Mouse (Mus musculus): ENCODE measurements at regions not wholly inside any gene's neighbourhood (a gene's known extent, or its start where the extent isn't known, plus 50 kb on each side); places are given as distances from the start of the nearest gene placed in this dataset.

DNA sequence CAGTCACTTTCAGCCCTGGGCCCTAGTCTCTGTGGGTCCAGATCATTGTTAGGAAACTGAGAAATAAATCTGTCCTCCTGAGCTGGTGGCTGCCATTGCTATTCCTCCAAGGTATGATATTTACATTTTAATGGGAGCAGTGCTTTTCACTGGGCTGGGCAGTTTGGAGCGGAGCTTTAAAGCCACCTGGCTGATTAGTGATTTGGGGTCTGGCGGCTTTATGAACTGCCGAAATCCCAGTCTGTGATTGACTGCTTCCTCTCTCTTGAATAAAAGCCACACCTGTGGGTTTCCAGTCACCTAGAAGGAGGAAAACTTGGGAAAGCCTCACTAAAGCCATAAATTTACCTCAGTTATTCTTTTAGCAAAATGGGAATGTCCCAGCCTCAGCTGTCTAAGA, 88.0 kb upstream of the Zeb2 start:
- no peaks in the 10 kb centered on the region for H3K9me3 ChIP-seq (ENCODE audit: low read length)
- no peak overlapping the region for H3K4me2 ChIP-seq (ENCODE audit: low read depth, low read length)
- H3K9ac ChIP-seq (replicated peaks), result no peak overlapping the region
- ATAC-seq (no peak), DNase-seq (no peak)
- no peaks in the 10 kb centered on the region for H3K4me1 ChIP-seq (ENCODE audit: insufficient read depth)
- 77% methylated on average over 3 of the region's 3 CpGs for WGBS (ENCODE audit: insufficient replicate concordance)
- H3K4me3 ChIP-seq (ENCODE audit: low read depth, low read length), result no peak overlapping the region
- no peak for TF ChIP-seq CTCF (IDR thresholded peaks at IDR 0.05; ENCODE audit: low read depth)
- no peak for TF ChIP-seq EP300 (IDR thresholded peaks at IDR 0.05; ENCODE audit: low read depth)
- no peaks in the 10 kb centered on the region for H3K27me3 ChIP-seq (ENCODE audit: insufficient read depth, low read length)
- no peak overlapping the region for H3K27ac ChIP-seq (ENCODE audit: low read depth)
- H3K36me3 ChIP-seq (replicated peaks; ENCODE audit: insufficient read depth, low read length), result no peaks in the 10 kb centered on the region

- no peaks in the 10 kb centered on the region for H3K36me3 ChIP-seq (replicated peaks; ENCODE audit: insufficient read depth, low read length)
- no peak overlapping the region for H3K9ac ChIP-seq (replicated peaks)
- H3K27me3 ChIP-seq (ENCODE audit: insufficient read depth, low read length), result no peaks in the 10 kb centered on the region
- H3K9me3 ChIP-seq (ENCODE audit: low read length), result no peaks in the 10 kb centered on the region
- H3K27ac ChIP-seq (ENCODE audit: low read depth), result 0 out of 2 replicates have a peak overlapping the region, but pooled peaks have one; percentile 12
- no peak overlapping the region for H3K4me3 ChIP-seq (ENCODE audit: low read depth, low read length)
- no peaks in the 10 kb centered on the region for H3K4me1 ChIP-seq (ENCODE audit: insufficient read depth)
- 75% methylated on average over 13 of the region's 13 CpGs for WGBS (ENCODE audit: insufficient replicate concordance)
- DNase-seq, result no peak
- no peak overlapping the region for H3K4me2 ChIP-seq (ENCODE audit: low read depth, low read length)
- TF ChIP-seq EP300 (IDR thresholded peaks at IDR 0.05; ENCODE audit: low read depth) (no peak), CTCF (IDR thresholded peaks at IDR 0.05; ENCODE audit: low read depth) (no peak)
- ATAC-seq, result no peak
These were observed 80.9 kb upstream of the Zeb2 start for GRCm38 (mm10) chr2:45197955-45198631.

DNA sequence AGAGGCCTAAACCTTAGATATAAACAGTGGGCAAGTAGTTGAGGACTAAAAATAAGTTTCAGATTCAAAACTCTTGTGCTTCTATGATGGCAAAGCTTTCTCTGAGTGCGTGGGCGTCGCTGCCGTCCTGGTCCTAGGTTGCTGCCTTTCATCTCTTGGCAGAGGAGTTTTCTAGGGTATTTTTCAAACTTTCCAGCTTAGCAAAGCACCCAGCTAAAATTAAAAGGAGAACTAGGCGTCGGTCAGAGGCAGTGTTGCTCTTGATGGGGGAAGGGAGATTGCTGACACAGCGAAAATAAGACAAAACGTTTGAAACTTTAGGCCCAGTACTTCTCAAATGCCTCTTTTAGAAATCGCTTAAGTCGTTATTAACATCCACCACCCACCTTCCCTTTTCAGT, 80.1 kb upstream of the Zeb2 start:
- Histone ChIP-seq H3K4me1 (ENCODE audit: insufficient read depth) (no peaks in the 10 kb centered on the region), H3K4me2 (ENCODE audit: low read depth, low read length) (no peak overlapping the region), H3K27me3 (ENCODE audit: insufficient read depth, low read length) (no peaks in the 10 kb centered on the region), H3K4me3 (ENCODE audit: low read depth, low read length) (no peak overlapping the region), H3K27ac (ENCODE audit: low read depth) (peak overlapping the region; percentile 60), H3K36me3 (replicated peaks; ENCODE audit: insufficient read depth, low read length) (no peaks in the 10 kb centered on the region), H3K9ac (replicated peaks) (no peak overlapping the region), H3K9me3 (ENCODE audit: low read length) (no peaks in the 10 kb centered on the region)
- TF ChIP-seq CTCF (IDR thresholded peaks at IDR 0.05; ENCODE audit: low read depth), result no peak
- no peak for TF ChIP-seq EP300 (IDR thresholded peaks at IDR 0.05; ENCODE audit: low read depth)
- ATAC-seq (no peak), DNase-seq (no peak)
- WGBS (ENCODE audit: insufficient replicate concordance), result 49% methylated on average over 10 of the region's 10 CpGs

- ATAC-seq (no peak), DNase-seq (no peak)
- Histone ChIP-seq H3K27me3 (ENCODE audit: insufficient read depth, low read length) (no peaks in the 10 kb centered on the region), H3K4me2 (ENCODE audit: low read depth, low read length) (no peak overlapping the region), H3K4me3 (ENCODE audit: low read depth, low read length) (no peak overlapping the region), H3K27ac (ENCODE audit: low read depth) (no peak overlapping the region), H3K9me3 (ENCODE audit: low read length) (no peaks in the 10 kb centered on the region), H3K36me3 (replicated peaks; ENCODE audit: insufficient read depth, low read length) (no peaks in the 10 kb centered on the region), H3K9ac (replicated peaks) (no peak overlapping the region), H3K4me1 (ENCODE audit: insufficient read depth) (no peaks in the 10 kb centered on the region)
- WGBS (ENCODE audit: insufficient replicate concordance), result 72% methylated on average over 4 of the region's 4 CpGs
- TF ChIP-seq EP300 (IDR thresholded peaks at IDR 0.05; ENCODE audit: low read depth) (no peak), CTCF (IDR thresholded peaks at IDR 0.05; ENCODE audit: low read depth) (no peak)
These were observed 79.3 kb upstream of the Zeb2 start for GRCm38 (mm10) chr2:45196511-45196910.

DNA sequence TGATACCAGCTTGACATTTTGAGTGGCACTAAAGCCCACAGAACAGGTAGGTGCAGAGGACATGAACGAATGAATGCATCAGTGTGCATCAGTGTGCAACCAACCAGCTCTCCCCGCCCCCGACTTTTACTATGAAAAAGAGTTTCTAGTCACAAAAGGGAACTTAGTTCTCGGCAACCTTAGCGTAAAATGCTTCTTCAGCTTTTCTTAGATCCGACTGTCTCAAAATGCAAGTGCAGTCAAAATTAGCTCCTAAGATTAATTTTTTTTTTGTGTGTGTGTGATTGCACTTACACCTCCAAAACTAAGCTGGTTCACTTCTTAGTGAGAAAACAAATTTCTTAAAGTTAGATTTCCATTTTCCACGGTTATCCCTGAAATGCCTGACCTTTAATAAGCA, 77.1 kb upstream of the Zeb2 start:
- Histone ChIP-seq H3K4me3 (ENCODE audit: low read depth, low read length) (no peak overlapping the region), H3K4me1 (ENCODE audit: insufficient read depth) (no peaks in the 10 kb centered on the region), H3K27ac (ENCODE audit: low read depth) (no peak overlapping the region), H3K9me3 (ENCODE audit: low read length) (no peaks in the 10 kb centered on the region), H3K27me3 (ENCODE audit: insufficient read depth, low read length) (no peaks in the 10 kb centered on the region), H3K9ac (replicated peaks) (no peak overlapping the region), H3K36me3 (replicated peaks; ENCODE audit: insufficient read depth, low read length) (no peaks in the 10 kb centered on the region), H3K4me2 (ENCODE audit: low read depth, low read length) (no peak overlapping the region)
- DNase-seq, result no peak
- TF ChIP-seq CTCF (IDR thresholded peaks at IDR 0.05; ENCODE audit: low read depth) (no peak), EP300 (IDR thresholded peaks at IDR 0.05; ENCODE audit: low read depth) (no peak)
- ATAC-seq, result no peak
- WGBS (ENCODE audit: insufficient replicate concordance), result 59% methylated on average over 7 of the region's 7 CpGs

DNA sequence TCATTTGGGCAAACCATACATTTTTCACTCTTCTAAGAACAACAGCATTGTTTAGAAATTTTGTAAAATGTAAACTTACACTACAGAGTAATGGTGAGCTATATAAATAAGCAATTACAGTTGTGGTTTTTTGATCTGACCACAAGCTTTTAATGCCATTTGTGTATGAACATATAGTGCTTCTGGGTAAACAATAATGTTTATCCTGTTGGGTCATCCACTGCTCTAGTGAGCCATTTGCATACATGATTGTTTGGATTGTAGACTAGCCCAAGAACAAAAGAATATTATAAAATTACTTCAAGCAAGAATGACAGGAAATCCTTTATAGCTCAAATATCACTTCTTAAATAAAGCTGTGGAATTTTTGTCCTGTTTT, 68.4 kb upstream of the Zeb2 start:
- Histone ChIP-seq H3K27ac (ENCODE audit: low read depth) (no peak overlapping the region), H3K27me3 (ENCODE audit: insufficient read depth, low read length) (no peaks in the 10 kb centered on the region), H3K9ac (replicated peaks) (no peak overlapping the region), H3K36me3 (replicated peaks; ENCODE audit: insufficient read depth, low read length) (no peaks in the 10 kb centered on the region), H3K4me2 (ENCODE audit: low read depth, low read length) (no peak overlapping the region; the same call in 1 of the 2 replicates), H3K9me3 (ENCODE audit: low read length) (no peaks in the 10 kb centered on the region), H3K4me1 (ENCODE audit: insufficient read depth) (peaks cover 8% of the 10 kb centered on the region), H3K4me3 (ENCODE audit: low read depth, low read length) (no peak overlapping the region)
- DNase-seq (no peak), ATAC-seq (no peak)
- no peak for TF ChIP-seq CTCF (IDR thresholded peaks at IDR 0.05; ENCODE audit: low read depth)
- TF ChIP-seq EP300 (IDR thresholded peaks at IDR 0.05; ENCODE audit: low read depth), result no peak
